In genomic region chr9:37421239-37421638, GRCm38 (mm10) we compare ENCODE assay signal across 8 mouse cellular contexts. TPM values are rescaled to one million over a fixed set of nuclear protein-coding genes. Genes with fewer than 3 reads are reported as not detected.
A peak's percentile ranks its signal among the peaks of the same experiment; 100 is the strongest.
DNase-seq lines count a peak whose midpoint lies in the region; ATAC-seq and TF ChIP-seq lines count a peak whose summit lies in the region.

No protein-coding gene starts in this region.

- no peak for TF ChIP-seq CTCF in lung, postnatal 0 days (IDR thresholded peaks at IDR 0.05)
- TF ChIP-seq CTCF in stomach, postnatal 0 days (IDR thresholded peaks at IDR 0.05; ENCODE audit: low read depth) = no peak

- H3K4me3 ChIP-seq in kidney, embryonic 15.5 days (replicated peaks) = peak overlapping the region; percentile 35
- peak overlapping the region; percentile 2; the same call in 1 of the 2 replicates for H3K4me3 ChIP-seq in brown adipose tissue, adult 24 weeks (ENCODE audit: insufficient read depth, low read depth, low read length)
- peak overlapping the region; percentile 35 for H3K4me3 ChIP-seq in hindbrain, embryonic 16.5 days (ENCODE audit: low read length)
- peak overlapping the region; percentile 19; the same call in 1 of the 2 replicates for H3K4me3 ChIP-seq in lung, postnatal 0 days (ENCODE audit: low read depth, low read length)
- peak overlapping the region; percentile 32; the same call in 1 of the 2 replicates for H3K4me3 ChIP-seq in stomach, postnatal 0 days (ENCODE audit: low read depth, low read length)

- H3K9ac ChIP-seq in kidney, embryonic 15.5 days = 0 out of 2 replicates have a peak overlapping the region, but pooled peaks have one; percentile 41
- H3K9ac ChIP-seq in hindbrain, embryonic 16.5 days (ENCODE audit: low read depth, low read length) = no peak overlapping the region
- H3K9ac ChIP-seq in lung, postnatal 0 days (replicated peaks; ENCODE audit: low read depth) = no peak overlapping the region
- no peak overlapping the region for H3K9ac ChIP-seq in stomach, postnatal 0 days (ENCODE audit: low read length)

- no peak for DNase-seq in kidney, adult 18-20 months
- DNase-seq in lung, postnatal 0 days (ENCODE audit: low spot score) = peak; percentile 40
- peak; percentile 69 for DNase-seq in stomach, postnatal 0 days (ENCODE audit: low spot score)
- DNase-seq in cerebellum, adult 11 months = no peak
- no peak for DNase-seq in Muller cell, postnatal 12 days (ENCODE audit: inconsistent ontology term)

- H3K27ac ChIP-seq in kidney, embryonic 15.5 days = no peak overlapping the region
- no peak overlapping the region for H3K27ac ChIP-seq in brown adipose tissue, adult 24 weeks (replicated peaks; ENCODE audit: low read depth, low read length)
- H3K27ac ChIP-seq in hindbrain, embryonic 16.5 days (ENCODE audit: low read depth, low read length) = no peak overlapping the region
- H3K27ac ChIP-seq in lung, postnatal 0 days (ENCODE audit: low read length) = no peak overlapping the region
- H3K27ac ChIP-seq in stomach, postnatal 0 days (replicated peaks) = no peak overlapping the region

- no peak for TF ChIP-seq EP300 in lung, postnatal 0 days (IDR thresholded peaks at IDR 0.05)
- TF ChIP-seq EP300 in stomach, postnatal 0 days (optimal IDR thresholded peaks at IDR 0.05) = no peak

- H3K9me3 ChIP-seq in kidney, embryonic 15.5 days (replicated peaks) = no peaks in the 10 kb centered on the region
- no peaks in the 10 kb centered on the region for H3K9me3 ChIP-seq in hindbrain, embryonic 16.5 days (ENCODE audit: control insufficient read depth, low read length)
- H3K9me3 ChIP-seq in lung, postnatal 0 days (ENCODE audit: low read length) = no peaks in the 10 kb centered on the region
- no peaks in the 10 kb centered on the region for H3K9me3 ChIP-seq in stomach, postnatal 0 days (ENCODE audit: control insufficient read depth, low read length)

- peak overlapping the region; percentile 62 for H3K4me2 ChIP-seq in kidney, embryonic 15.5 days
- H3K4me2 ChIP-seq in hindbrain, embryonic 16.5 days (ENCODE audit: low read length) = peak overlapping the region; percentile 63
- H3K4me2 ChIP-seq in lung, postnatal 0 days (replicated peaks; ENCODE audit: low read depth, low read length) = peak overlapping the region; percentile 57; the same call in 1 of the 2 replicates
- H3K4me2 ChIP-seq in stomach, postnatal 0 days (replicated peaks; ENCODE audit: low read depth) = peak overlapping the region; percentile 62

- peaks cover 11% of the 10 kb centered on the region for H3K4me1 ChIP-seq in kidney, embryonic 15.5 days
- no peaks in the 10 kb centered on the region; the same call in 1 of the 2 replicates for H3K4me1 ChIP-seq in brown adipose tissue, adult 24 weeks (ENCODE audit: control insufficient read depth, insufficient read depth, insufficient read length, low read length)
- H3K4me1 ChIP-seq in hindbrain, embryonic 16.5 days (ENCODE audit: control insufficient read depth, insufficient read depth, low read depth, low read length) = no peaks in the 10 kb centered on the region
- no peaks in the 10 kb centered on the region for H3K4me1 ChIP-seq in lung, postnatal 0 days (ENCODE audit: insufficient read depth, low read depth, low read length)
- no peaks in the 10 kb centered on the region for H3K4me1 ChIP-seq in stomach, postnatal 0 days (replicated peaks; ENCODE audit: control insufficient read depth, insufficient read depth)

- peaks cover 34% of the 10 kb centered on the region for H3K27me3 ChIP-seq in kidney, embryonic 15.5 days
- no peaks in the 10 kb centered on the region for H3K27me3 ChIP-seq in hindbrain, embryonic 16.5 days (replicated peaks; ENCODE audit: control insufficient read depth, insufficient read depth, low read length)
- no peaks in the 10 kb centered on the region for H3K27me3 ChIP-seq in lung, postnatal 0 days (replicated peaks; ENCODE audit: insufficient read depth, low read length)
- no peaks in the 10 kb centered on the region for H3K27me3 ChIP-seq in stomach, postnatal 0 days (ENCODE audit: control insufficient read depth, insufficient read depth, low read length)

- peak; percentile 34 for ATAC-seq in kidney, embryonic 15.5 days (replicated peaks; ENCODE audit: low FRiP score)
- ATAC-seq in hindbrain, embryonic 16.5 days = peak; percentile 68
- peak; percentile 54 for ATAC-seq in lung, postnatal 0 days
- peak; percentile 69 for ATAC-seq in stomach, postnatal 0 days (ENCODE audit: low FRiP score, low TSS enrichment)

- H3K36me3 ChIP-seq in kidney, embryonic 15.5 days = no peaks in the 10 kb centered on the region
- H3K36me3 ChIP-seq in hindbrain, embryonic 16.5 days (ENCODE audit: control insufficient read depth, insufficient read depth, low read length) = no peaks in the 10 kb centered on the region
- H3K36me3 ChIP-seq in lung, postnatal 0 days (ENCODE audit: insufficient read depth, low read length) = no peaks in the 10 kb centered on the region
- H3K36me3 ChIP-seq in stomach, postnatal 0 days (ENCODE audit: control insufficient read depth, insufficient read depth, low read length) = no peaks in the 10 kb centered on the region

- WGBS in kidney, embryonic 15.5 days = 12% methylated on average over 12 of the region's 12 CpGs
- 18% methylated on average over 12 of the region's 12 CpGs for WGBS in hindbrain, embryonic 16.5 days
- 18% methylated on average over 12 of the region's 12 CpGs for WGBS in lung, postnatal 0 days
- 29% methylated on average over 12 of the region's 12 CpGs for WGBS in stomach, postnatal 0 days

RNA-seq across cellular contexts. Expression of gene Robo3, which starts 11.8 kb away (rescaled TPM):
- 0.18 and 0.53 TPM in 2 replicates for polyA plus RNA-seq in kidney, embryonic 15.5 days (2015; fragmentation: Nextera tagmentation; extraction: Ambion mirVana)
- not detected in 2 replicates for polyA plus RNA-seq in brown adipose tissue, adult 24 weeks (2012; ENCODE audit: insufficient read depth, insufficient read length, missing spikeins)
- polyA plus RNA-seq in hindbrain, embryonic 16.5 days (2015; fragmentation: Nextera tagmentation; extraction: Ambion mirVana) = 7.3 and 12.1 TPM in 2 replicates
- polyA plus RNA-seq in lung, postnatal 0 days (2015; fragmentation: Nextera tagmentation; extraction: Ambion mirVana) = 0.08 and 0.14 TPM in 2 replicates
- polyA plus RNA-seq in stomach, postnatal 0 days (2015; fragmentation: Nextera tagmentation; extraction: Ambion mirVana) = 0.02 and 0.11 TPM in 2 replicates

RNA-seq across cellular contexts. Expression of gene Robo4, which starts 19.5 kb away (rescaled TPM):
- polyA plus RNA-seq in kidney, embryonic 15.5 days (2015; fragmentation: Nextera tagmentation; extraction: Ambion mirVana) = 15.8 and 19.6 TPM in 2 replicates
- polyA plus RNA-seq in brown adipose tissue, adult 24 weeks (2012; ENCODE audit: insufficient read depth, insufficient read length, missing spikeins) = 5.8 and 9.8 TPM in 2 replicates
- polyA plus RNA-seq in hindbrain, embryonic 16.5 days (2015; fragmentation: Nextera tagmentation; extraction: Ambion mirVana) = 5.5 and 8.6 TPM in 2 replicates
- 18.9 and 21.6 TPM in 2 replicates for polyA plus RNA-seq in lung, postnatal 0 days (2015; fragmentation: Nextera tagmentation; extraction: Ambion mirVana)
- 4.4 and 5.2 TPM in 2 replicates for polyA plus RNA-seq in stomach, postnatal 0 days (2015; fragmentation: Nextera tagmentation; extraction: Ambion mirVana)

RNA-seq across cellular contexts. Expression of gene Hepacam, which starts 54.1 kb away (rescaled TPM):
- polyA plus RNA-seq in kidney, embryonic 15.5 days (2015; fragmentation: Nextera tagmentation; extraction: Ambion mirVana) = not detected in 2 replicates
- polyA plus RNA-seq in brown adipose tissue, adult 24 weeks (2012; ENCODE audit: insufficient read depth, insufficient read length, missing spikeins) = not detected in 2 replicates
- polyA plus RNA-seq in hindbrain, embryonic 16.5 days (2015; fragmentation: Nextera tagmentation; extraction: Ambion mirVana) = 42.0 and 46.2 TPM in 2 replicates
- 0.81 and 1.2 TPM in 2 replicates for polyA plus RNA-seq in lung, postnatal 0 days (2015; fragmentation: Nextera tagmentation; extraction: Ambion mirVana)
- polyA plus RNA-seq in stomach, postnatal 0 days (2015; fragmentation: Nextera tagmentation; extraction: Ambion mirVana) = 0.08 and 0.10 TPM in 2 replicates

Comparison
In these comparisons a context has a peak if more than half of its experiments do, and no peak if none do; other contexts are left out.
1. DNase-seq: peak in lung, postnatal 0 days (single experiment) and stomach, postnatal 0 days (single experiment); none in kidney, adult 18-20 months (single experiment), cerebellum, adult 11 months (single experiment) and Muller cell, postnatal 12 days (single experiment).
2. RNA of gene Hepacam, which starts 54.1 kb away (polyA plus RNA-seq): 42.0 to 46.2 TPM in hindbrain, embryonic 16.5 days; 0.81 to 1.2 TPM in lung, postnatal 0 days, 0.08 to 0.10 TPM in stomach, postnatal 0 days, not detected in kidney, embryonic 15.5 days and not detected in brown adipose tissue, adult 24 weeks; every median in the first group is over 10 times any median in the second.
3. Peak in every context shown above with its lines, with median percentiles within 50 percentile points of each other: ATAC-seq, H3K4me2 ChIP-seq and H3K4me3 ChIP-seq.